Mouse (Mus musculus) left cerebral cortex, postnatal 4 days (tissue): ENCODE measurements around the gene Slc6a1. TPM values are rescaled to one million over a fixed set of nuclear protein-coding genes. Genes with fewer than 3 reads are reported as not detected.
"Not testable (repeated sequence)": the region's sequence is repeated elsewhere in the genome, so short reads cannot be mapped to it uniquely, and the experiment has no call there.

ENCODE experiments used
- DNase-seq: peaks from one replicate; pipeline ENCODE4 v3.0.0-alpha.2; 2022
- intact Hi-C: fragments of 180-260 bp; cut with DNase I; formaldehyde crosslinking; loops from one replicate; pipeline ENCODE4 v1.15.1; 2025
- total RNA-seq, 2 experiments: library from RNA; stranded (reverse); gene quantifications; 2 replicates each; pipeline ENCODE4 v1.2.3; 2021

Gene Slc6a1
- total RNA-seq, 2 experiments from 2014 or later, result 190 to 242 TPM

DNA sequence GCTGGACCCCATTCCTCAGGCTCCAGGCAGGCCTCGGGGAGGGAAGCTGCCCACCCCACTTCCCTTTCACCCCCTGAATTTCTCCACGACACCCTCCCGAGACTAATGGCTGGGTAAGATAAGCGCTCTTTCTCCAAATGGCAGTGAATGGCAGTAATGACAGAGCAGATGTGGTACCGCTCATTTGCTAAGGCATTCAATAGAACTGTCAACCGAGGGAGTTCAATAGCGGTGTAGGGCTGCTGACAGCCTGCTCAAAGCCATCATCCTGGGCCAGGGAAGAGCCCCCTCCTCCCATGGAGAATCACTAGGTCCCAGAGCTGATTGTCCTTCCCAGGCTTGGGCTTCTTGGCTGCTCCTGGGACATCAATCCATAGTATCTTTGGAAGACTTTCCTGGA is 6.7 kb downstream of the Slc6a1 start:
- no peak for DNase-seq
- intact Hi-C loops, result no loop called here

DNA sequence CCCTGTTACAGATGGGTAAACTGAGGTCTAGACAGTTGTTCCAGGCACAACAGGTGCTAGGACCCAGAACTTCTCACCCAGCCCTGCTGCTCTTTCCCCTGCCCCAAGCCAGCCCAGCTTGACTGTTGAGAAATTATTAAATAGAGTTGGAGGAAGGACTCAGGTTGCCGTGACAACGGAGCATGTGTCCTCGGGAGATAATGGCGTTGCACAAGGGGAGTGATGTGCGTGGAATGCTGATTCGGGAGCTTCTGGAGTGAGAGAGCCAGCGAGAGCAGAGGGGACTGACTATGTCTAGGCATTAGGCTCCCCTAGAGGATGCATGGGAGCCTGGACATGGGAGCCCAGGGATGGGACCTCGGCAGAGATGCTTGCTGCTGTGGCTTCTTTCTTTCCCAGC is 7.7 kb downstream of the Slc6a1 start:
- DNase-seq, result peak; percentile 83
- intact Hi-C loops, result no loop called here

DNA sequence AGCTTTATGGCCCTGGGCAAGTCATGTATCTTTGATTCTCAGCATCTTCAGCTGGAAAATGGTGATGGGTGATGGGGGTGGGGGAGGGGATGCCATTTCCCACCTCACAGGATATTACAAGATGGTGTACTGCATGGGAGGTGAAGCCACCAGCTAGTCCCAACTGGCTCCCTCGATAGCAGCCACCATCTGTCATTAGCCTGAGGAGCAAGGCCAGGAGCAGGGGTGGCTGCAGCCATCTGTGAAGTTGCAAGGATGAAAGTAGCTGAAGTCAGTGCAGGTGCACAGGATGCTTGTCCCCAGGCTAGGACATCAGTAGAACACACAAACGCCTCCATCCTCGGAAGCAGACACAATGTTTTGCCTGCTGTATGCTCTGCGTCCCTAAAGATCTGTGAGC is 8.5 kb downstream of the Slc6a1 start:
- intact Hi-C loops, result no loop called here
- DNase-seq, result peak; percentile 60

- intact Hi-C loops, result no loop called here
- DNase-seq, result peak; percentile 59
These were observed 9.0 kb downstream of the Slc6a1 start for GRCm38 (mm10) chr6:114291396-114291795.

DNA sequence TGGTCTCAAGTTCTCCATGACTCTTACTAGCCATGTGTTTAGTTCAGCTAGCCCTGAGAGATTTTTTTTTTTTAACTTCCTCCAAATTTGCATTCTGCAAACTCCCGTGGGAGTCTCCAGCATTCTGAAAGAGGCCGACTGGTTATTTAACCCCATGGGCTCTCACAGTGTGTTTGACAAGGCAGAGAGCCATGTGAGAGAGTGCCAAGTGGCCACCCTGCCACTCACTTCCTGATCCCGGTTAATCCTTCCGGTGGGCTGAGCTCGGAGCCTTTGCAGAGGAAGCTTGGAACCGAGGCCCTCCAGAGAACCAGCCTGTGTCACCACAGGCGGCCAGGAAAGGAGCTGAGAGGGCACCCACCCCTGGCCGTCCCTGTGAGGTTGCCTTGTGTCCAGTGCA is 11.1 kb downstream of the Slc6a1 start:
- intact Hi-C loops, result no loop called here
- DNase-seq, result peak; percentile 55

DNA sequence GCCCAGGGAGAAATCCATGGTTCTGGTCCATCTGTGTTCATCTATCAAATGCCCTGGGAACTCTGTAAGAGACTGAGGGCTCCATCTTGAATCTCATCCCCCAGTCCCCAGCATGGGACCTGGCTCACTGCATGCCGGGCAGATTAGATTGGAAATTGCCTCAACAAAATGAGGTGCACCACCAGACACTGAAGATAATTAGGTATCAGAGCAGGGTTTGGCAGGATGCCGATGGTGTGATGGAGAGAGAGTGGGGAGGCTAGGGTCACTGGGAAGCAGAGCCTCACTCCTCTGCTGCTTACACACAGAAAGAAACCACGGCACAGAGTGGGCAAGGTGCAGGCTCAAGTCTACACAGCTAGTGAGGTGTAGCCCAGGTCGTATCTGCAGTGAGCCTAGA is 12.7 kb downstream of the Slc6a1 start:
- peak; percentile 67 for DNase-seq
- intact Hi-C loops, result no loop called here

GRCm38 (mm10) chr6:114297260-114298002 is 15.0 kb downstream of the Slc6a1 start:
- DNase-seq, result peak; percentile 42
- intact Hi-C loops, result no loop called here

DNA sequence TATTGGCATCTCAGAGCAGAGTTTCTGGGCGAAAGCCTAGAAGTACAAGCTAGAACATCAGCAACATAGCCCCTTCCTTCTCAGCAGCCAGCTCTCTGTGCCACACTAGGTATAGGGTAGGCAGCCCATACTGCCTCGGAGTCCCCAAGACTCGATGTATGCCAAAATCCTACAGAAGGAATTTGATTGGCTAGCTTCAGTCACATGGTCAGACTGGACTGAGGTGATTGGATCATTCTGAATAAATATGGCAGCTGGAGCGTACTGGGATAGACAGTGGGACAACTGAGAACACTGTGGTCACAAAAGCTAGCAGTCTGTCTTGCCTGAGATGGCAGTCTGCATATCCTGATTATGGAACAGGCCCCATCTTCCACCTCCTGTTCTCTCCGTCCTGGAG is 17.3 kb downstream of the Slc6a1 start:
- DNase-seq, result no peak
- intact Hi-C loops, result no loop called here

DNA sequence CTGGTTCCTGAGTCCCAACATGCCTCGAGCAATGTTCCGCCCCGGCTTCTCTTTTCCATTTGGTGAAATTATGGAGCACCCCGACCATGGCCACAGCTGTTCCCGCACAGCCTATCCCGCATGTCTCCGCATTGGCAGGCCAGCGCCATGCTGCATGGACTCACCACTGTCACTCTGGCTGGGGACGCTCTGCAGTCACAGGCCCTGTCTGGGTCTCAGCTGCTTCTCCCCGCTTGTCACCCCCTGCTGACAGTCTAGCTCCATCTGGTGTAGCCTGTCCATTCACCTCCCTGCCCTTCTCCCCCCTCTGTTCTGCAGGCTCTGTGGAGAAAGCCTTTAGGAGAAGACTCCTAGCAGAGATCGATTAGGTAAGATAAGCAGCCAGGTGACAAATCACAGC is 18.3 kb downstream of the Slc6a1 start:
- intact Hi-C loops, result no loop called here
- DNase-seq, result peak; percentile 66

GRCm38 (mm10) chr6:114304668-114305067 is 22.2 kb downstream of the Slc6a1 start:
- DNase-seq, result no peak
- intact Hi-C loops, result no loop called here

DNA sequence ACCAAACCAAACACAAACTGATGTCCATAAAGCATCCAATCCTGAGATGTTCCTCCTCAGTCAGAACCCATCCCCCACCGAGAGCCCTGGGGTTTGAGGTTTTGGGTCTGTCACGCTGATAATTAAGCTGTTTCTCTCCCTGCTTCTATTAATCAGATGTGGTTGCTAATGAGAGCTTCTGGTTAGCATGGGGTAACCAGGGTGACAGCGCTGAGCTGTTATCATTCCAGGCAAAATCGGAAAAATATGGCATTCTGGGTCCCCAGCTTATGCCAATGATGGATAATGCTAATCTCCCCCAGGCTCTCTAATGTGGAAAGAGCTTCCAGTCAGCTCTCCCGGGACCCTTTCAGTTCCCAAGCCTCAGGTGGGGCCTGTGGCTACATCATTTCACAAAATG is 38.1 kb downstream of the Slc6a1 start:
- no peak for DNase-seq

GRCm38 (mm10) chr6:114321146-114321545 is 38.7 kb downstream of the Slc6a1 start:
- intact Hi-C loops, result no loop called here

More for the DNA sequence above, 38.1 kb downstream of the Slc6a1 start:
- intact Hi-C loops, result no loop called here

GRCm38 (mm10) chr6:114322914-114323313 is 40.5 kb downstream of the Slc6a1 start:
- no peak for DNase-seq
- intact Hi-C loops, result no loop called here

More at GRCm38 (mm10) chr6:114321146-114321545, 38.7 kb downstream of the Slc6a1 start:
- DNase-seq, result no peak

- DNase-seq, result no peak
- intact Hi-C loops, result no loop called here
These were observed 42.4 kb downstream of the Slc6a1 start for GRCm38 (mm10) chr6:114324808-114325207.

DNA sequence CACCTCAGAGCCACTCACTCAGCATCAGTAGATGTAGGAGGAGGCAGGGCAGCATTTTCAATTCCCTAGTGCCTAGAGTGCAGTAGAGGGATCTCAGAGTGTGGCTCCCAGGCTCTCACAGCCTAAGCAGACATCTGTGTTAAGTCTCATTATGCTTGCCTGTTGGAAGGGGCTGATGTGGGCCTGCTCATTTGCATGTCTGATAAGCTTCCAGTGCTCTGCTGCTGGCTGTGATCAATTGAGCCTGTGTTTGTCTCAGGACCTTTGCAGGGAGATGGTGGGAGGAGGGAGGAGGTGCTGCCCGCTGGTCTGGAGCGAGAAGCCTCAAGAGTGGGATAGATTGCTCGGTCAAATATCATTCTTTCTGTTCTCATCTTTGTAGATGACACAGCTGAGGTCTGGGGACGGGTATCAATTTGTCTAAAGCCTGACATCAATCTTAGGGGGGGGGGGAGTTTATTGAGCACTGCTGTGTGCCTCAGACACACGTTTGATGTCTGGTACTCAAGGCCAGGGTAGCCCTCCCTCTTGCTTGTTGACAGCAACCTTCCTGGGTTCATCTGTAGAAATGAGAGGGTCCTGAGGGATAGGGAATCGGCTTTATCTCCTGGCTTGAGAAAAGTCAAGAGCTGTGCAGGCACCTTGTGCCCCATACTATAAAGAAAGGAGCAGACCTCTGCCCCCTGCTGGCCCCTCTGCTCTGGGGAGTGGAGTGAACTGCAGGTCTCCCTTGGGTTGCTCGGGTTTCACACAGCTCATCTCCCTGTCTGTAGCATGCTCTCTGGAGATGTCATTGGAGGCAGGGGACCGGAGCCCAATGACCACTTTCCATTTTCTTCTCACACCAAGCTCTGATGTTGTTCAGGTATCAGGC is 47.4 kb downstream of the Slc6a1 start:
- intact Hi-C loops, result no loop called here
- peak; percentile 32 for DNase-seq

DNA sequence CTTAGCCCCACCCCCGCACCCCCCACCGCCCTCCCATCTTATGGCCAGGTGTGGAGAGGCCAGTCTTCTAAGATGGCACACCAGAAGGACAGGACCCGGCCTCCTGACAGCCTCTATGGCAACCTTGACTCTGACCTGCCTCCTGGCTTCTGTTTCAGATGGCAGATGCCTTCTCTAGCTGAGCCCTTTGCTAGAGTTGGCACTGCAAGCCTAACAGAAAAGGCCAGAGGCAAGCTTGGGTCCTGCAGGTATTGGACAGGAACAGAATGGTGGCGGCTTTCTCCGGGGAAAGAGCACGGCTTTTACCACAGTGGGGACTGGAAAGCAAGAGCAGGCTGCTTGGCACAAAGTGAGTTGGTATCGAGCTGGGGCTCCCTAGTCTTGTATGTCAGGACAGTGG is 49.5 kb downstream of the Slc6a1 start:
- intact Hi-C loops, result no loop called here
- no peak for DNase-seq

DNA sequence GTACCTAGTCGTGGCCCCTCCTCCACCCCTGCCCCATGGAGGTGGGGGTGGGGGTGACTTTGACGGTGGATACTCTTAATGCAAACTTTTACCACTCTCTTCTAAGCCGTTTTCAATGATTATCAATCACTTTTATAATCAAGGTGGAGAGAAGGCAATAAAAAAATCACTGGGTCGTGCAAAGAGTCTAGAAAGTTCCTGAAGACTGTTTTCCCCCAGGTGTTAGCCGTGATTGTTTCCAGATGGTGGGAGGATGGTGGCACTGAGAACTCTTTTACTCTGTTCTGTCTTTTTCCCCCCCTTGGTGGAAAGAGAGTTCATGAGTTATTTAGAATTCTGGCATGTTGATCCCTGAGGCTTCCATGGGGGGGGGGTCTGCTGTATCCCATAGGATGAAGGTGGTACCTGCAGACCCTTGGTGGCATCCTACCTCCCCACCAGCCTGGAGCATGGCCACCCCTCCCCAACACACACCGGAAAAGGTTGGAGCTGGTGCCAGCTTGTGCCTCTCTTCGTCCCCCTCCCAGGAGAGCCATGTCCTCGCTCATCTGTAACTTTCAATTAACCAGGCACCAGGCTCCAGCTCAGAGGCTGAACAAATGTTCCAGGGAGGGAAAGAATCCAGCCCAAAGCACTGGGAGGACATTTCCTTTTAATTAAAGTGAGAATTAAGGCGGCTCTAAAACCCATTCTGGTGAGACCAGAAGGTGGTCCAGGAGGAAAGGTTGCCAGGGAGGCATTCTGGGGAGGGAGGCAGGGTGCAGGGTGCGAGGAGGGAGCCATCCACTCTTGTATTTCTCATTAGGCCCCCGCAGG is 53.9 kb downstream of the Slc6a1 start:
- DNase-seq, result peak; percentile 29
- intact Hi-C loops, result no loop called here

DNA sequence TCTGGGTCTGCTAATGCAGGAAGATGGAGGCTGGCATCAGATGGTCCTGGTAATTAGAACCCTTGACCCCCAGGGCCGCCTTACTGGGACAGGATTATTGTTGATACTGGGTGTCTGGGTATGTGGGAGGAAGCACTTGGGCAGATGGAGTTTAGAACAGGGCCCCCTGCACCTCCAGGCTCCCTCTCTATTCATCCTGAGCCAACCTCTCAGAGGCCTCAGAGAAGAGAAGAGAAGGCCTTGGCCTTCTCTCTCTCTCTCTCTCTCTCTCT is 54.4 kb downstream of the Slc6a1 start:
- intact Hi-C loops, result no loop called here
- DNase-seq, result peak; percentile 45

DNA sequence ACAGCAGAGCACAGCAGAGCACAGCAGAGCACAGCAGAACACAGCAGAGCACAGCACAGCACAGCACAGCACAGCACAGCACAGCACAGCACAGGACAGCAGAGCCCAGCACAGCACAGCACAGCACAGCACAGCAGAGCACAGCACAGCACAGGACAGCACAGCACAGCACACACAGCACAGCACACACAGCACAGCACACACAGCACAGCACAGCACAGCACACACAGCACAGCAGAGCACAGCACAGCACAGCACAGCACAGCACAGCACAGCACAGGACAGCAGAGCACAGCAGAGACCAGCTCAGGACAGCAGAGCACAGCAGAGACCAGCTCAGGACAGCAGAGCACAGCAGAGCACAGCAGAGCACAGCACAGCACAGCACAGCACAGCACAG is 58.9 kb downstream of the Slc6a1 start:
- not testable (repeated sequence) for DNase-seq
- intact Hi-C loops, result loop anchor here (5.0 kb wide), 1 partner anchor 114 kb away; no protein-coding TSS in a partner anchor

DNA sequence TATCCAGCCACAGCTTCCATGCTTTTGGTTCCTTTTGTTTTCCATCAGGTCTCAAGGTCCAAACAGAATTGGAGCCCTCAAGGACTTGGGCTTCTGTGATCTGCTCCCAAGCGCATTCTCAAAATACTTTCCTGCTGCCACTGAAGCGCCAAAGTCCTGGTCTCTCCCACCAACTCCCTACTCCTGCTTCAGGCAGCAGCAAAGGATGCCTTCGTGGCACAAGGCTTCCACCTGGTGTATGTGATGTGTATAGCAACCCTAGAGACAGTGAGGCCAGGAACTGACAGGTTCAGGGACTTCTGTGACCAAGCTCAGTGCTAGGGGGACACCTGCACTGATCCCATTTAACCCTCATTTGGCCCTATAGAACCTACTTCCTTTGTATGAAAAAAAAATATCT is 61.3 kb downstream of the Slc6a1 start:
- intact Hi-C loops, result loop anchor here (2.0 to 5.0 kb wide), 2 partner anchors 116 to 255 kb away; no protein-coding TSS in a partner anchor
- DNase-seq, result peak; percentile 60

DNA sequence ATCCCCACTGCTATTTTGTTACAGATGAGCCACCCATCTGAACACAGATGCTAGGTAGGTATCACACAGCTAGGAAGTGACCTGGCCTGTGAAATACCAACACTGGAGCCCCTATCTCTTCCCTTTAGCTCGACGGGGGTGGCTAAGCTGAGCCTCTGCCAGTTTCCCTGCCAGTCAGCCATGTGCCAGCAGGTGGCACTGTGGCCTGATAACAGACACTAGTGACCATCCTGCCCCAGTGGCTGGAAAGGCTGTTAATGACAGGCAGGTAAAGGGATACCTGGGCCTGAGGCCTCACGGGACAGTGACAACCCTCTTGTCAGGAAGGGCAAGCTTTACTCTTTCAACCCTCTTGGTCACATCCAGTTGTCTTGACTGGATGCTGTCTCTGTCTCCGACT is 62.7 kb downstream of the Slc6a1 start:
- peak; percentile 81 for DNase-seq
- intact Hi-C loops, result loop anchor here (2.0 to 5.0 kb wide), 2 partner anchors 256 to 352 kb away; no protein-coding TSS in a partner anchor
